Mouse (Mus musculus): ENCODE measurements around the gene Mbnl2.
A peak's percentile ranks its signal among the peaks of the same experiment; 100 is the strongest.

Mbnl2 gene

GRCm38 (mm10) chr14:120275246-120276238, at the start of gene Mbnl2:
Mbnl2 (plus strand) TSS chr14:120275669.
- peak; percentile 95 for DNase-seq (ENCODE audit: low read depth)

- DNase-seq (ENCODE audit: low read depth), result no peak
Observed at GRCm38 (mm10) chr14:120232076-120232496, 43.4 kb upstream of the Mbnl2 start.

- DNase-seq (ENCODE audit: low read depth), result no peak
Observed at GRCm38 (mm10) chr14:120235610-120236009, 39.9 kb upstream of the Mbnl2 start.

GRCm38 (mm10) chr14:120238501-120238900, 37.0 kb upstream of the Mbnl2 start:
- DNase-seq (ENCODE audit: low read depth), result no peak

GRCm38 (mm10) chr14:120240209-120240608, 35.3 kb upstream of the Mbnl2 start:
- DNase-seq (ENCODE audit: low read depth), result no peak

GRCm38 (mm10) chr14:120242711-120243110, 32.8 kb upstream of the Mbnl2 start:
- no peak for DNase-seq (ENCODE audit: low read depth)

GRCm38 (mm10) chr14:120245081-120245705, 30.3 kb upstream of the Mbnl2 start:
- no peak for DNase-seq (ENCODE audit: low read depth)

GRCm38 (mm10) chr14:120253331-120253730, 22.1 kb upstream of the Mbnl2 start:
- no peak for DNase-seq (ENCODE audit: low read depth)

GRCm38 (mm10) chr14:120256146-120256545, 19.3 kb upstream of the Mbnl2 start:
- DNase-seq (ENCODE audit: low read depth), result no peak

- DNase-seq (ENCODE audit: low read depth), result no peak
Observed at GRCm38 (mm10) chr14:120256623-120257384, 18.7 kb upstream of the Mbnl2 start.

- DNase-seq (ENCODE audit: low read depth), result no peak
Observed at GRCm38 (mm10) chr14:120257483-120257882, 18.0 kb upstream of the Mbnl2 start.

- DNase-seq (ENCODE audit: low read depth), result no peak
Observed at GRCm38 (mm10) chr14:120259426-120259825, 16.0 kb upstream of the Mbnl2 start.

GRCm38 (mm10) chr14:120261606-120262005, 13.9 kb upstream of the Mbnl2 start:
- no peak for DNase-seq (ENCODE audit: low read depth)

- no peak for DNase-seq (ENCODE audit: low read depth)
Observed at GRCm38 (mm10) chr14:120262660-120263379, 12.6 kb upstream of the Mbnl2 start.

- no peak for DNase-seq (ENCODE audit: low read depth)
Observed at GRCm38 (mm10) chr14:120263380-120264135, 11.9 kb upstream of the Mbnl2 start.

- DNase-seq (ENCODE audit: low read depth), result no peak
Observed at GRCm38 (mm10) chr14:120265886-120266285, 9.6 kb upstream of the Mbnl2 start.

- DNase-seq (ENCODE audit: low read depth), result no peak
Observed at GRCm38 (mm10) chr14:120267130-120267529, 8.3 kb upstream of the Mbnl2 start.

GRCm38 (mm10) chr14:120270031-120270430, 5.4 kb upstream of the Mbnl2 start:
- no peak for DNase-seq (ENCODE audit: low read depth)

- no peak for DNase-seq (ENCODE audit: low read depth)
Observed at GRCm38 (mm10) chr14:120270633-120271032, 4.8 kb upstream of the Mbnl2 start.

- DNase-seq (ENCODE audit: low read depth), result no peak
Observed at GRCm38 (mm10) chr14:120271096-120271495, 4.4 kb upstream of the Mbnl2 start.

GRCm38 (mm10) chr14:120273766-120274165, 1.7 kb upstream of the Mbnl2 start:
- no peak for DNase-seq (ENCODE audit: low read depth)
